Mouse (Mus musculus): ENCODE results near the gene Gm3604.
"Not testable (repeated sequence)": the region's sequence is repeated elsewhere in the genome, so short reads cannot be mapped to it uniquely, and the experiment has no call there.

Gm3604 gene

DNA sequence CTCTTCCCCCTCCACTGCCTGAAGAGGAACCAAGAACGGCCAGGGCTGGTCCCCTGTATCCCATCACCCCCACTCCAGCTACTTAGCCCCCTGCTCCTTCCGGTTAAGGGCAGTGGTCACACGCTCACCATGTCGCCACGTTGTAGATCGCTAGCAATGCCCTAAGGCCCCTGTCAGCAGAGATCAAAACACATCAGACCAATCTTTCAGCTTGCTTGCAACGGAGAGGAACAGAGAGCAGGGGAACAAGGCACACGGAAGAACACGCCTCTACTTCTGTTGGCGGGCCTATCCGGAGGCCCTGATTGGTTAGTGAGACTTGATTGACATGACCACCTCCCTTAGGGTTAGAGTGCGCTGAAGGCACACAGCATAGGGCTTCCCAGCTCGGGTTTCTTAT lies at the start of gene Gm3604:
TSS of gene Gm3604 (minus strand) at position 226 of the 400 bp plus-strand sequence.
- peak; percentile 57 for DNase-seq (ENCODE audit: low spot score)

DNA sequence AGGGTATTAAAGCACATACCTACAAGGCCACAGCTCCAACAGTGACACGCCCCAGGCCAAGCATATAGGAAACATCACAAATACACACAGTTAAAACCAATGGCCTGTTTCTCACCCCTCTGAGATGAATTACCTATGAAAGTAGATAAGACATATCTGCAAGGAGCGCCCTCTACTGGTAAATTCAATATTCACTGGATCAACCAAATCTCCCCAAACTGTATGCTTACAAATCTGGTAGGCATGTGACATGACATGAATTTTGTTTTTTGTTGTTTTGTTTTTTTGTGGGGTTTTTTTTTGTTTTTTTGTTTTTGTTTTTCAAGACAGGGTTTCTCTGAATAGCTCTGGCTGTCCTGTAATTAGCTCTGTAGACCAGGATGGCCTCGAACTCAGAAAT lies 16.2 kb upstream of the Gm3604 start:
- not testable (repeated sequence) for DNase-seq (ENCODE audit: low spot score)

DNA sequence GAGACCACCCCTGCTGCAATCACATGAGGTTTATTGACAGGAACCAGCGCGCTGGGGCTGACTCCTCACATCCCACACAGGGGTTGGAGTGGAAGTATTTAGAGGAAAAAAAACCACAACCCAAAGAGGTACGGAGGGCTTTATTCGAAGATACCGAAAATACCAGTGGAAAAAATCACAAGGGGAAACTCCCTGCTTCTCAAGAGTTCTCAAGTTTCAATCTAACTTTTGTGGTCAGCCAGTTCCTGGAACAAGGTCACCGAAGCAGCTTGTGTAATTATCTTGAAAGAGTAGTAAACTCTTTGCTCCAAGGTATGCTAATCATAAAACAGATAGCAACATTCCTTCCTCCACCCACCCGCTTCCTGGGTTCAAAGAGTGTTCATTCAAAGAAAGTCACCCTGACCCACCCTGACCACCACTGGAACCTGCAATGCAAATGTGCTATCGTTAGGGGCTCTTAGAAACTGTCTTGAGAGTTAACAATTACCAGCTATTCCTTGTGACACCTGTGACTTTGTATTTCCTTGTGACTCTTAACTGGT lies 7.2 kb upstream of the Gm3604 start:
- DNase-seq (ENCODE audit: low spot score) = not testable (repeated sequence)

DNA sequence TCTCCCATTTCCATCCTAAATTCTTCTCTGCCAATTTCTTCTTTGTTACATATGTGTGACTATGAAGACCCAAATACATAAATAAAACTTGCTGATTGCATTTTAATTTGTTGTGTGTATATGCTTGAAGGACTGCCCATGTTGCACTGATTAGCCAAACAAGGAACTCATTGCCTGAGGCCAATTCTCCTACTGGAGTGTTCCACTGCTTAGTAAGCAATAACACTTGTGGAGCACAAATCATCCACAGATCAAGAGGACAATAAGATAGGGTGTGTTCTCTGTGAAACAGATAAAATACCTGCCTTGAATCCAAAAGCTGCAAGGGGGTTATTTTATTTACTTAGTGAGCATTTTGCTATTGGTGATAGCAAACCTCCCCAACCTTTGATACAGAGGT lies 51.2 kb downstream of the Gm3604 start:
- no peak for DNase-seq (ENCODE audit: low spot score)

DNA sequence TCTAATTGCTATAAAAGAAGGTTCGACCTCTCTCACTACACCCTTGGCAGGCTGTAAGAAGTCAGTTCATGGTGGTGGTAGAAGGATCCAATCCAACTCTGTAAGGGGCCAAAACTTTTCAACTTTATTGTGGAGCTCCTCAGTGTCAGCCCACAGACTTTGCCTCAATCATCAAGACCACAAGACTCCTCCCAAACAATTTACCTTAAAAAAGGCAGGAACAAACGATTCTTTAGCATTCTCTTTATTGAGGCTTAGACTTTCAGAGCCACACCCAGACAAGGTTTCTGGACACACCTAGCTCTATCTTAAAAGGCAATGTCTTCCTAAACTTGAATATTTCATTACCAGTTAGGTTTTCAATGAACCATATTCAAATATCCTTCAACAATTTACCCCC lies 51.6 kb downstream of the Gm3604 start:
- no peak for DNase-seq (ENCODE audit: low spot score)
